Mouse (Mus musculus) megakaryocyte, embryonic 14.5 days (primary cell): ENCODE measurements around the gene Serpina1e.

Experiments used
- FLI1 ChIP-seq: IDR thresholded peaks from 2 replicates; pipeline ENCODE4 v1.6.1; 2012; ENCODE audit warnings: low read length, inconsistent platforms, mixed read lengths
- GATA1 ChIP-seq: IDR thresholded peaks from 3 replicates; pipeline ENCODE4 v1.6.1; 2012; ENCODE audit warnings: mixed read lengths, low read length, inconsistent platforms, borderline replicate concordance

DNA sequence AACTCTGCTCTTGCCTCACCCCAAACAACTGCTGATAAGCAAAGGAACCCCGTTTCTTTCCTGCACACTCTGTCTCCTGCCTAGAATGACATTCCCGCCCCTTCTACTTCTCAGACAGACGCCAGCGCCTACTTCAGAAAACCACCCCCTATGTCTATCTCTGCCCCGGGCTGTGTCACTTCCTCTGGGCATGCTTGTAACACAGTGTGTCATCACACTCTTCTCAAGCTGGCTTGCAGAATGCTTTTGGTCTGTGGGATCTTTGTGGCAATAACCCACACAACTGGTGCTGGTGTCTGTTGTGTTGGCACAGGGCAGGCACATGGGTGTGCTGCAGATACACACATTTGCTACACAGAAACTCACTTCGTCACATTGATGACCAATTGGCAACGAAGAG, 34.2 kb upstream of the Serpina1e start:
- no peak for TF ChIP-seq FLI1
- TF ChIP-seq GATA1 = no peak
